Mouse (Mus musculus) liver, postnatal 0 days (tissue): ENCODE data around the gene Sez6l.

ENCODE experiments used
- CTCF ChIP-seq: sonication (generic); IDR thresholded peaks from 2 replicates; pipeline ENCODE4 v1.5.1; 2016; ENCODE audit warnings: antibody characterized with exemption, low read depth
- EP300 ChIP-seq: IDR thresholded peaks from 2 replicates; pipeline ENCODE4 v1.6.1; 2016; ENCODE audit warnings: antibody characterized with exemption, low read depth, mild to moderate bottlenecking

DNA sequence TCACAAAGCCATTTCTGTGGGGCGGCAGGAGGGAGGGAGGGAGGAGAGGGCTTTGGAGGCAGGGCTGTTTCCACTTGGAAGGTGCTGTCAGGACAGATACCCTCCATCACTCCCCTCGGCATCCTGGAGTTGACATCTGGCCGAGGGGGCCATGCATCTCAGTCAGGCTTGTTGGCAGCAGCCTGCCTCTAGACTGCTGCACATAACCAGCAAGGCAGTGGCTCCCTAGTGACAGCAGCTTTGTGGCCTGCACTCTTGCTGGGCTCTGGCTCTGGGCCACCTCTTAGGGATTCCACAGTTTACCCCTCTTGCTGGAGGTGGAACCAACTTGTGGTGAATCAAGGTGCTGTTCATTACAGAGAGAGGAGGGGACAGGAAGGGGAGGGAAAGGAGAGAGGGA is 26.6 kb upstream of the Sez6l start:
- no peak for TF ChIP-seq CTCF
- TF ChIP-seq EP300: no peak
